Mouse (Mus musculus): Measurements from ENCODE around the gene Sema3a.
A peak's percentile ranks its signal among the peaks of the same experiment; 100 is the strongest.
"Not testable (repeated sequence)": the region's sequence is repeated elsewhere in the genome, so short reads cannot be mapped to it uniquely, and the experiment has no call there.

Gene Sema3a

DNA sequence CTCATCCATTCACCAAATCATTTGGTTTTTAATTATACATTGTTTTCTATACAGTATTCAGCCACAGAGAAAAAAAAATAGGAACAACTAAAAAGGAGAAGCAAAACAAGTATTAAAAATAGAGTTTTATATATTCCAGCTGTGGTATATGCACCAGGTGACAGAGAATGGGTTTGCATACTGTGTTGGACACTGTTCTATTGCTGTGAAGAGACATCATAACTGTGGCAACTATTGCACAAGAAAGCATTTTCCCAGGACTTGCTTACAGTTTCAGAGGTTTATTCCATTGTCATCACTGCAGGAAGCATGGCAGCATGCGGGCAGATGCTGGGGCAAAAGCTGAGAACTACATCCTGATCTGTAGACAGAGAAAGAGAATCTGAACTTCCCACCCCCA is 425.7 kb downstream of the Sema3a start:
- no peak for DNase-seq (ENCODE audit: low spot score)

DNA sequence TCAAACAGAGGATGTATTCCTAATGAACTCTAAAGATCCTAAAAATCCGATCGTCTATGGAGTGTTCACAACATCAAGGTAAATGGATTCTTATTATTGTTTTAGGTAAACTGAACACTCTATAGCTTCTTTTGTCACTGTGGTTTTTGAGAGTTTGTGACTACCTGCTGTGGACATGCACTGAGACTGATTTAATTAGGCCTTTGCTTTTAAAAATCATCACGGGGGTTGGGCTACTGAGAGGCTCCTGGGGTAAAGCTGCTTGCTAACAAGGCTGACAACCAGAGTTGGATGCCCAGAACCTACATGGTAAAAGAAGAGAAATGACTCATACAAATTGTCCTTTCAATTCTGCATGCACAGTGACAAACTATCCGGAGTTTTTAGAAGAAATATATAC is 432.0 kb downstream of the Sema3a start:
- no peak for DNase-seq (ENCODE audit: low spot score)

DNA sequence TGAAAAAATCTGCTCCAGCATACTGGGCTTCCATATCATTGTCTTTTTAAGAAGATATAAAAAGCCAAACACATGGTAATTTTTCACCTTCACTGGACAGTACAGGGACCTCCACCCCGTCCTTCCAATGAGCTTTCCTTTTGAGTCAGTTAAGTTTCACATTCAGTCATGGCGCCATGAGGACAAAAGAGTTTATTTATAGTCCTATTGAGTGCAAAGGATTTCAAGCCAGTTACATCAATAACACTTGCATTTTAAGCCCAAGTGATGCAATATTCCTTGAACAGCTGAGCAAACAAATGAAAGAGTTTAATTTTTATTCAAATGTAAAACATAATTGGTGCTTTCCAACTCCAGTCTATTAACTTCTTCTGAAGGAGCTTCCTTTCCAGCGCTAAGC is 448.7 kb downstream of the Sema3a start:
- DNase-seq (ENCODE audit: low spot score), result no peak

DNA sequence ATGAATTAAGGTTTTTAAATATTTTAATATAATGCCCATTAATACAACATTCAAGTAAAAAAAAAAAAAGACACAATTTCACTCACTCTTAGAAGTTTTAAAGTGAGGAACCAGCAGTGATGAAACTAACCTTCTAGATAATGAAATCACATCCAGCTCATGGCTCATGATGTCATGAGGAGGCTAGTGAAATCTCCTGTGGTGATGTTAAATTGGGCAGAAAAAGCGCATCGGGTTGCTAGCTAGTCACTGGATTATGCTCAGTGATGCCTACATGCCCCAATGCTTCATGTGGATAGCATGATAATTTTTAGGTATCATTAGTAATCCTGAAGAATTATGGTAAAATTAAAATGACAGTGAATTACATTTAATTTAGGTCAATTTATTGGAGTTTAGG is 453.9 kb downstream of the Sema3a start:
- no peak for DNase-seq (ENCODE audit: low spot score)

DNA sequence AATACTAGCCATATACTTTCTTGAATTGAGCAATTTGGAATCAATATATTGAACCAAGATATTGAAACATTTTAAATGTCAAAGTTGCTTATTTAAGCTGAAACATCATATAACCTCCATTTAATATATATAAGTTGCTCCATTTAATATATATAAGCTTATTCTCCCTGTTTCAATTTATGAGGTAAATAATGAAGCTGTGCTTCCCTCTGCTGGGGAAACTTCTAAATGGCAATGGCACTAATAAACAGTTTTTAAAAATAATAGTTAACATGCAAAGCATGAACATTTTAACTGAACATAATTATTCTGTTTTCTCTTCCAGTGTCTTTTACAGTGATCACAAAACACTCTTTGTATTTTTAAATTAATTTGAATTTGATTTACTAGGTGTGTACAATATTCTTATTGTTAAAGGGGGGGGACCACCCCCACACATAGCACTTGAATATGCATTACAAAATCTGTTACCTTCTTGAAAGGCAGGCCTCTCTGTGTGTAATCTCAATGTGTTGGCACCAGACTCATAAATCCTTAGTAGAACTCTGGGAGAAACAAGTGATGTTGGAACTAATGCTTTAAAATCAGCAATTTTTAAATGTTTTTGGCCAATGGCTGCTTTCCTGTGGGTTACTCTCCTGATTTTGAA is 460.5 kb downstream of the Sema3a start:
- DNase-seq (ENCODE audit: low spot score), result no peak

DNA sequence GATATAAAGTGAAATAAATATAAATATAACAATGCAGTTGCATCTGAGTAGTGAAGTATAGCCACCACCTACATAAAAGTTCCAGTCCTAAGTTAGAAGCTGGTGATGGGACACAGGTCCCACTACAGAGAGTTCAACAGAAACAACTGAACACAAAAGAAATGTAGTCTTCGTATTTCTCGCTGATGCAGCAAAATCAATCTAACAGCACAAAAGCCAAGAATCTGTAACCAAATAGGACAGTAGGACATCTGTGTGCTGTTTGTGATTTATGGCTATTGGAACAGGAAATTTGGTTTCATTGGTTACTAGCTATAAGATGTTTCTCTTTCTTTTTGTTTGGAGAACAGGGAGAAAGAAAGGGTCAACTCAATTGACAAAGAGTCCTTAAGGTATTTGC is 469.2 kb downstream of the Sema3a start:
- DNase-seq (ENCODE audit: low spot score), result no peak

DNA sequence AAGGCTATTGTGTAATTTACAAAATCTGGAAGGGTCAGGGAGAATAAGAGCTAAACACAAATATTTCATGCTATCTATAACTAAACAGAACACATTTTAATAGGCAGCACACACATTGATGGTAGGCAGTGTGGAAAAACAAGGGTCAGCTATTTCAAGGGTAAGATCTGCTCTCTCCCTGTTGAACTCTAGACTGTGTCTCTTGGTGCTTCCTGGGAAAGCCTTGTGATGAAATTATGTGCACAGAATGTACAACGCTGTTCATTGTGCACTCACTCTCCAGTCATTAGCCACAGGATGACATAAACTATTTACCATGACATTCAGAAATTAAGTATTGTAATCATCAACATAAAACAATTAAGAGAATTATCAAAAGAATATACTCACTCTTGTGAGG is 486.4 kb downstream of the Sema3a start:
- no peak for DNase-seq (ENCODE audit: low spot score)

DNA sequence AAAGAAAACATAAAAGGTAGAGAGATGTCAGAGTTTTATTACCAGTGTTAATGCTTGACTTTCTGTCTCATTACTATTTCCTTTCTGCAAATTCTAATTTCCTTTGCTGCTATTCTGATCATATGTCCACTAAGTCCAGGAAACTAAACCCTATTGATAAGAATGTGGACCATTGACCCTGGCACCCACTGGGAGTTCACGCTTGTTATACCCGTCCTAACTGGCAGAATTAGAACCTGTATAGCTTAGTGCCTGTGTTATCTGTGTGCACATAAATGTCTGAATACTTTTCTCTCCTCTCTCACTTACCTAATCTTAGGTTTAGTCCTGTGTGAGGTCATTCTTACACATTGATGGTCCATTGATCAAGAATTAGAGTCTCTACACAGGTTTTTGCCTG is 486.9 kb downstream of the Sema3a start:
- DNase-seq (ENCODE audit: low spot score), result no peak

DNA sequence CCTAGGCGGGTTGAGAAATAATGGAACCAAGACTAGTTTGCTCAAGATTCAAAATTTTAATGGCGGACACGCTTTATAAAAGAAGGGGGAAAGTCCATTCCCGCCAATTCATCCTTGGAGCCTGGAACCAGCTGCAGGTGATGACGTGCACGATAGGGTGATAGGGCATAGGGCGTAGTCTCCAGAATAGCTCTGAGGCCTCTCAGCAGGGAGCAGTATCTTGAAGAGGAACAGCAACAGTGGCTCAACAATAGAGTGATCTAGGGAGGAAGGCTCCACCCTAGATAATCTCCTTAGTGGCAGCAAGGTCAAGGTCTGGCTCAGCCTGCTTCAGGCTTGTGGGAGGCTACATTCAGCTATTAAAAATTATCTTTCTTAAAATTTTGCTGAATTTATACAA is 489.4 kb downstream of the Sema3a start:
- not testable (repeated sequence) for DNase-seq (ENCODE audit: low spot score)

DNA sequence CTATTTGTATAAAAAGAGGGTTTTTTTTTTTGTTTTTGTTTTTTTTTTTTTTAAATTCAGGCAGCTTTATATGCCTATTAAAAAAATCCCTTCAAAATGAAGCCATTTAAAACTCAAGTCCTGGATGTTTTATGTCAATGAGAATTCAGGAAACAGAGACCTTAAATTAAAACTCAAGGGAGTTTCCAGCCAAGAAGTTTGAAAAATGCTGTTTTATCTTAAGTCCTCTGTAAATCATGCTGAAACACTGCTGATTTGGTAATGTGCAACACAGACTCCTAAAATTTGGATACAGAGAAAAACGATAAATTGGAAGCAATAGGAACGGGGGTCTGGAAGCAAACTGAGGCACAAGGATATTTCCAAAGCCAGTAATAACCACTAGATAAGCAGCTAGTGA is 490.7 kb downstream of the Sema3a start:
- no peak for DNase-seq (ENCODE audit: low spot score)

DNA sequence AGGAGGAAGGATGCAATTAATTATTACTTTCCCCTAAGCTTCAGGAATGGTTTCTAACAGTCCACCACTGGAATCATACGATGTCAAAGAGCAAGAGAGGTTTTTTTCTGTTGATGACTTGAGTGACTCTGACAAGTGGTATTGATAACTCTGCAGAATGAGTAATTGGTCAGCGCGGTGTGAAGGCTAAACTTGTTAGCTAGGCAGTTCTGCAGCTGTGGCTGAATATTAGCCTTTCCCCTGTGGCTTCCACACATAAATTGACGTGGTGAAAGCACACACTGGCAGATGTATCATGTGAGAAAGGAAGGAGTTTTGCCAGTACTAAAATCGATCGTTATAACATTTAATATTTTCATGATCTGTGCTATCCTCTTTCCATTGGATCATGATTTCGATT is 497.4 kb downstream of the Sema3a start:
- DNase-seq (ENCODE audit: low spot score), result no peak

DNA sequence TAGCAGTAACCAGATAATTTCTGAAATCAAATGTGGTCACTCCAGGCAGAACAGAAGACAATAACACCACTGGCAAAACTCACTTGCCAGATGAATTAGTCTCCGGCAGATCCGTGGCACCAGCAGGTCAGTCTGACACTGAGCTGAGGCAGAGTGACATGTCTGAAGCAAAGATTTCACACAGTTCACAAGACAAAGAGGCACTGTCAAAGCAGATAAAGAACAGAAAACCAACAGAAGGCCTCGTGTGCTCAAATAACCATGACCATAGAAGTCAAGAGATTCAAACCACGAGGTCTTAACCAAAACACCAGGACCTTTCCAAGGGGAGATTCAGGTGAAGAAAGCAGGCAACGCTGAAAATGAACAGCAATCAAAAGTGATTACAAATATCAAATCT is 499.5 kb downstream of the Sema3a start:
- no peak for DNase-seq (ENCODE audit: low spot score)

DNA sequence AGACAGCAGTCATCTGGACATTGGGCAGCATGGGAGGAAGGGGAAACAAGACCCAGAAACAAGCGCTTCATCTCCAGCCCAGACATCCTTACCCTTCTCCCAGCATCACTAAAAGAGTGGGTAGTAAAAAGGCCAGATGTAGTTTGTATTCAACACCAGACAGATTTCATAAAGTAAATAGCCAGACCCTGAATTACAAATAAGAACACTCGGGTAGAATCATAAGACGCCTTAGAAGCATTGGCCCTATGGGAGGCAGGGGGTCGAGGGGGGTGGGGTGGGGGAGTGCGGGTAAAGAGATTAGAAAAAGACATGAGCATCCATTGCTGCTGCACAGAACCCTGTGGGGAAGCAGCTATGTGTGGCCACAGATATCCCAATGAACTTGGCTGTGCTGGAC is 500.9 kb downstream of the Sema3a start:
- DNase-seq (ENCODE audit: low spot score), result no peak

DNA sequence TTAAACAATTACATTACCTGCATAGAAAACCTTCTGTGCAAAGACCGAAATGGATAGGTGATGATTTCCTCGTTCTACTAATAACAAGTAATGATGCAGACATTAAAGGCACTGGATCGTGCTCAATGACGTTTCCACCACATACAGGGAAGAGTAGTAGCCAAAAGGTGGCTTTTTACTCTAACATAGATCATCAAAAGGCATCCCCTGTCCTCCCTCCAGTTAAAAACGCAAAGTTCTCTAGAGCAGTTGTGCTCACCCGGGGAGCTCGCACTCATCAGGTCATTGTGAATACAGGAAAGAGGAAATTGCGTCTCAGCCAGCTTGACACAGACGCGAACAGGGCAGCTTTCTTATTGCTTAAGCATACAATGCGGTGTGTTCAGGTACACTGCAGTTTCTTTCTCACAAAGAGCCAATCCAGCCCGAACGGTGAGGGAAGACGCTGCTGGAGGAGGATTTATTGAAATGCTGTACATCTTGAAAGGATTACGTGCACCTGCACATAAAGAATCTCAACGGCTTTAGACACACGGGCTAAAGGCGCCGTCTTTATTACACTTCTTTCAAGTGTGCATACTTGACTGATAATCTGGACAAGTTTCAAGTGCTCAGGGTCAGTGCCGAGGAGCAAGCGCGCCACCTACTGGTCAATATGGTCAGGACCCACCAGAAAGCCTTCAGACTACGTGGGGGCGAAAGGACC is 503.5 kb downstream of the Sema3a start:
- peak; percentile 57 for DNase-seq (ENCODE audit: low spot score)

DNA sequence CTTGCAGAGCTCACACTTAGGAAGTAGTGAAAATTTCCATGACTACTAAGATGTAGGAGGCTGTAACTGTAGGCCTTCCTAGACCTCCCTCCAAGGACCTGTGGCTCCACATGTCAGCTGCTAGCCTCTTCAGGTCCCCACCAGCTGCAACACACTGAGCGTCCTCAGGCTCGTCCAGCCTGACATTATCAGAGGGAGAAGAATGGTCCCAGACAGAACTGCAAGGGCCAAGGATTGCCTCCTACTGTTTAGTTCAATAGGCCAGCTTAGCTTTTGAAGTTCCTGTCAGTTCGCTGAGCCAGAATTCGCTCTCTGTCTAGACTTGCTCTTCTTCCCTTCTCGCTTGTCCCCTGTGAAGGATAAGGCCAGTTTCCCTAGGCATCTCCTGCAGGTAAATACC is 504.7 kb downstream of the Sema3a start:
- no peak for DNase-seq (ENCODE audit: low spot score)

DNA sequence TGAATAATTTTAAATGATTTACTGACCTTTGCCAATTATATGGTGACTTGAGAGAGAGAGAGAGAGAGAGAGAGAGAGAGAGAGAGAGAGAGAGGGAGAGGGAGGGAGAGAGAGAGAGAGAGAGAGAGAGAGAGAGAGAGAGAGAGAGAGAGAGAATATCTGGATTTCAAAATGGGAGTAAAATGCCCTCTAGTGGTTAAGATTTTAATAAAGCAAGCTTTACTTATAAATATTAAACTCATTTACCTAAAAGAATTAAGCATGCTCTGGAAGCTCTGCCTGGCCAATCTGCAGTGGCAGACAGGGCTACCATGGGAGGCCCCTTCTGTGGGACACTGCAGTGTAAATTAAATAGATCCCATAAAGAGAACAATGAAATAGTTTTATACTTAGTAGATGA is 505.5 kb downstream of the Sema3a start:
- DNase-seq (ENCODE audit: low spot score), result no peak

DNA sequence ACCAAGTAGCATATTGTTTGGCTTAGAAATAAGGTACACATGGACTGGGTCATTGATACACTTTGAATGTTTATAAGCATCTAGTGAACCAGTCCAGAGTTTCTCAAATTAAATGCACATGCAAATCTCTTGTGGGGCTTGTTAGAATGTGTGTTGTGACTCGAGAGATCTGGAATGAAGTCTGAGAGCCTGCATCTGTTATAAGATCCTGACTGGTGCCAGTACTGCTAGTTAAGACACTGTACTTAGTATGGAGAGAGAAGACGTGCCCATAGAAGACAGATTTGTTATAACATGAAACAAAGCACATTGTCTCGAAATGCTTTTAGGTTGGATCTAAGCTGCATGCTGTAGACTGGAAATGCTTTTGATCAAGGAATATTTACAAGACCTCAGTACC is 511.0 kb downstream of the Sema3a start:
- no peak for DNase-seq (ENCODE audit: low spot score)
